ENCODE assay signal across 8 mouse cellular contexts in genomic region chr3:40744024-40744835, GRCm38 (mm10). TPM values are rescaled to one million over a fixed set of nuclear protein-coding genes. Genes with fewer than 3 reads are reported as not detected.
DNase-seq lines count a peak whose midpoint lies in the region; ATAC-seq and TF ChIP-seq lines count a peak whose summit lies in the region.

TSS of gene Hspa4l (plus strand) at chr3:40744495.

- no peaks in the 10 kb centered on the region for H3K9me3 ChIP-seq in heart, embryonic 12.5 days (replicated peaks)

- peak within 1 kb of the TSS; percentile 95 for H3K9ac ChIP-seq in heart, embryonic 12.5 days

- peak within 1 kb of the TSS; percentile 80 for H3K4me2 ChIP-seq in heart, embryonic 12.5 days

- peaks cover 6% of the 10 kb centered on the region for H3K4me1 ChIP-seq in testis, adult 2 months (ENCODE audit: control insufficient read depth, insufficient read depth, low read length)
- H3K4me1 ChIP-seq in heart, embryonic 12.5 days (replicated peaks) = peaks cover 11% of the 10 kb centered on the region; the same call in 1 of the 2 replicates

- H3K4me3 ChIP-seq in testis, adult 2 months (ENCODE audit: control insufficient read depth, low read depth, low read length) = peak within 1 kb of the TSS; percentile 97
- peak within 1 kb of the TSS; percentile 98 for H3K4me3 ChIP-seq in heart, embryonic 12.5 days

- no peak for ATAC-seq in heart, embryonic 12.5 days (ENCODE audit: insufficient number of reproducible peaks, low FRiP score)
- no peak for ATAC-seq in megakaryocyte-erythroid progenitor cell, adult 5-6 weeks (replicated peaks; ENCODE audit: low FRiP score, low TSS enrichment, poor library complexity, severe bottlenecking)

- peak within 1 kb of the TSS; percentile 99 for H3K27ac ChIP-seq in testis, adult 2 months (ENCODE audit: control insufficient read depth, insufficient read depth, low read depth, low read length)
- H3K27ac ChIP-seq in heart, embryonic 12.5 days (ENCODE audit: poor library complexity, severe bottlenecking) = peak within 1 kb of the TSS; percentile 87

- TF ChIP-seq POLR2A in testis, adult 2 months (IDR thresholded peaks at IDR 0.05; ENCODE audit: control insufficient read depth, low read depth, low read length) = no peak

- WGBS in heart, embryonic 12.5 days = 25% methylated on average over 16 of the region's 16 CpGs

- H3K36me3 ChIP-seq in testis, adult 2 months (ENCODE audit: control insufficient read depth, insufficient read depth, low read length) = no peaks in the 10 kb centered on the region; the same call in 1 of the 2 replicates
- no peaks in the 10 kb centered on the region for H3K36me3 ChIP-seq in heart, embryonic 12.5 days

- DNase-seq in testis, postnatal 10 days (ENCODE audit: low spot score) = no peak
- DNase-seq in cerebellum, postnatal 25 days = peak; percentile 10 to 16
- no peak for DNase-seq in left cerebral cortex, adult 8-10 months (ENCODE audit: low spot score in 2 of 2)
- no peak for DNase-seq in urinary bladder, postnatal 4 days (ENCODE audit: low spot score in 2 of 2)
- no peak for DNase-seq in urinary bladder, adult 2 months (ENCODE audit: low spot score)

- no peak for TF ChIP-seq CTCF in testis, adult 2 months (IDR thresholded peaks at IDR 0.05; ENCODE audit: control insufficient read depth, insufficient read depth, insufficient replicate concordance, low read depth, low read length)

- no peaks in the 10 kb centered on the region for H3K27me3 ChIP-seq in testis, adult 2 months (ENCODE audit: control insufficient read depth, insufficient read depth, low read length)
- no peaks in the 10 kb centered on the region for H3K27me3 ChIP-seq in heart, embryonic 12.5 days (replicated peaks)

RNA-seq across cellular contexts. Expression of gene Hspa4l, which starts in this region (rescaled TPM):
- polyA plus RNA-seq in testis, adult 2 months (2012; rRNA removed) = 216 and 222 TPM in 2 replicates
- polyA plus RNA-seq in heart, embryonic 12.5 days (2016; fragmentation: Nextera tagmentation; extraction: Ambion mirVana) = 36.9 and 38.7 TPM in 2 replicates
- total RNA-seq in left cerebral cortex, adult 8-10 months (2022) = 100 to 1,000 TPM; 146 to 158 (median 154) TPM
- total RNA-seq in megakaryocyte-erythroid progenitor cell, adult 5-6 weeks (2014; fragmentation: Nextera tagmentation) = 48.6 and 53.6 TPM in 2 replicates
- total RNA-seq in megakaryocyte-erythroid progenitor cell, adult 5-6 weeks (2017) = 63.4 and 75.8 TPM in 2 replicates
- polyA plus RNA-seq in urinary bladder, adult 2 months (2012; rRNA removed) = 7.1 and 9.9 TPM in 2 replicates

Comparison
In these comparisons a context has a peak if more than half of its experiments do, and no peak if none do; other contexts are left out.
1. DNase-seq: peak in cerebellum, postnatal 25 days (2 of 2); none in testis, postnatal 10 days (single experiment), left cerebral cortex, adult 8-10 months (0 of 2), urinary bladder, postnatal 4 days (0 of 2) and urinary bladder, adult 2 months (single experiment).